Mouse (Mus musculus): ENCODE results near the gene Spryd4. TPM values are rescaled to one million over a fixed set of nuclear protein-coding genes. Genes with fewer than 3 reads are reported as not detected.
A peak's percentile ranks its signal among the peaks of the same experiment; 100 is the strongest.

Spryd4 gene
- polyA plus RNA-seq, 1 experiment from 2014 or later: 30.8 TPM

DNA sequence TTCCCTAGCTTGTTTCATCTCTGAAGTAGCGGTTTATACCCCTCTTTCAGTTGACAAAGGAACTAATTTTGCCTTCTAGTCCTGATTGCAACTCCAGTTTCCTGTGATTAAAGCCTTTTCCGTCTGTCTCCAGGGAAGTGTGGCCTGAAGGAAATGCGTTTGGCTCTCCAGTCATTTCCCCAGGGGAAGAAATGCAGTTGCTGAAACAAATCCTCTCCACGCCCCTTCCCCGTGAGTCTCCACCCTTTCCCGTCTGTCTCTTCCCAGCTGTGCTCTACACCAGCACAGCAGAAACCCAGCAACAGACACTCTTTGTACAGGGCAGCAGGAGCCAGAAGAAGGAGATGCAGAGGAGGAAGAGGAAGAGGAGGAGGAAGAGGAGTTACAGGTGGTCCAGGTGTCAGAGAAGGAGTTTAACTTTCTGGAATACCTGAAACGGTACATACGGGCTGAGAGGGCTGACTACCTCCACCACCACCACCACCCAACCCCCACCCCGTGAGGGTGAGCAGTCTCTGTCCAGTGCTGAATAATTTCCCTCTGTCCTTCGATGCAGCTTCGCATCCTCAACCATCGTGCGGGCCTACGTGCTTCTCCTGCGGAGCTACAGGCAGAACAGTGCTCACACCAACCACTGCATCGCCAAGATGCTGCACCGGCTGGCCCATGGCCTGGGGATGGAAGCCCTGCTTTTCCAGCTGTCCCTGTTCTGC lies 35.6 kb upstream of the Spryd4 start:
- Histone ChIP-seq H3K9me3 (ENCODE audit: control insufficient read depth, low read length) (no peaks in the 10 kb centered on the region), H3K27ac (replicated peaks; ENCODE audit: low read depth, low read length) (peak overlapping the region; percentile 45), H3K4me3 (ENCODE audit: low read depth, low read length) (no peak overlapping the region), H3K27me3 (replicated peaks; ENCODE audit: control insufficient read depth, insufficient read depth, low read length) (no peaks in the 10 kb centered on the region), H3K9ac (ENCODE audit: low read depth, low read length) (no peak overlapping the region), H3K4me1 (ENCODE audit: control insufficient read depth, insufficient read depth, low read length) (no peaks in the 10 kb centered on the region), H3K36me3 (ENCODE audit: control insufficient read depth, insufficient read depth, low read length) (peaks cover 98% of the 10 kb centered on the region), H3K4me2 (ENCODE audit: low read depth, low read length) (0 out of 2 replicates have a peak overlapping the region, but pooled peaks have one; percentile 15)
- 66% methylated on average over 16 of the region's 17 CpGs for WGBS
- peak; percentile 87 for DNase-seq (ENCODE audit: low spot score)
- ATAC-seq (ENCODE audit: low read depth): peak; percentile 66; the same call in 1 of the 2 replicates

- WGBS: 95% methylated on average over 15 of the region's 15 CpGs
- Histone ChIP-seq H3K9ac (ENCODE audit: low read depth, low read length) (no peak overlapping the region), H3K36me3 (ENCODE audit: control insufficient read depth, insufficient read depth, low read length) (peaks cover 92% of the 10 kb centered on the region), H3K4me1 (ENCODE audit: control insufficient read depth, insufficient read depth, low read length) (no peaks in the 10 kb centered on the region), H3K4me2 (ENCODE audit: low read depth, low read length) (no peak overlapping the region), H3K4me3 (ENCODE audit: low read depth, low read length) (no peak overlapping the region), H3K9me3 (ENCODE audit: control insufficient read depth, low read length) (no peaks in the 10 kb centered on the region), H3K27ac (replicated peaks; ENCODE audit: low read depth, low read length) (no peak overlapping the region), H3K27me3 (replicated peaks; ENCODE audit: control insufficient read depth, insufficient read depth, low read length) (no peaks in the 10 kb centered on the region)
- no peak for ATAC-seq (ENCODE audit: low read depth)
- DNase-seq (ENCODE audit: low spot score): no peak
Measured at GRCm38 (mm10) chr10:128244121-128244520, 32.5 kb upstream of the Spryd4 start.

- DNase-seq (ENCODE audit: low spot score) (peak; percentile 21), ATAC-seq (ENCODE audit: low read depth) (no peak)
- Histone ChIP-seq H3K4me3 (ENCODE audit: low read depth, low read length) (no peak overlapping the region), H3K36me3 (ENCODE audit: control insufficient read depth, insufficient read depth, low read length) (peaks cover 84% of the 10 kb centered on the region), H3K27me3 (replicated peaks; ENCODE audit: control insufficient read depth, insufficient read depth, low read length) (no peaks in the 10 kb centered on the region), H3K27ac (replicated peaks; ENCODE audit: low read depth, low read length) (no peak overlapping the region), H3K4me2 (ENCODE audit: low read depth, low read length) (no peak overlapping the region), H3K9me3 (ENCODE audit: control insufficient read depth, low read length) (no peaks in the 10 kb centered on the region), H3K9ac (ENCODE audit: low read depth, low read length) (no peak overlapping the region), H3K4me1 (ENCODE audit: control insufficient read depth, insufficient read depth, low read length) (peaks cover 2% of the 10 kb centered on the region; the same call in 1 of the 2 replicates)
- WGBS: 92% methylated on average over 8 of the region's 8 CpGs
Measured at GRCm38 (mm10) chr10:128243252-128243651, 31.6 kb upstream of the Spryd4 start.

GRCm38 (mm10) chr10:128240131-128240530 lies 28.5 kb upstream of the Spryd4 start:
- no peak overlapping the region for H3K4me3 ChIP-seq (ENCODE audit: low read depth, low read length)

DNA sequence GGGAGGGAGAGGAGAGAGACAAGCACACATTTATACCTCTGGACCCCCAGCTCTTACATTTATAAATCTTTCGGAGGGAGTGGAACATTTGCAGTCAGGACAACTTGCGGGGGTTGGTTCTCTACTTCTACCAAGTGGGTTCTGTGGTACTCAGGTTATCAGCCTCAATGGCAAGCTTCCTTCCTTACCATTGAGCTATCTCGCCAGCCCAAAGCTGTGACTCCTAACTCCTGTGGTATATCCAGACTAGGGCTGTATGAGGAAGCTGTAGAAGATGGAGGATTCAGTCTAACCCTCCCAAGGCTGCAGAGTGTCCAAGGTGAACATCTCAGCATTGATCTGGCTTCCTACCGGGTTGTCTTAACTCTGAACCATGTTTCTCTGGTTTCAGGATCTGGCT lies 27.5 kb upstream of the Spryd4 start:
- no peak for ATAC-seq (ENCODE audit: low read depth)
- Histone ChIP-seq H3K9ac (ENCODE audit: low read depth, low read length) (no peak overlapping the region; the same call in 1 of the 2 replicates), H3K36me3 (ENCODE audit: control insufficient read depth, insufficient read depth, low read length) (peaks cover 44% of the 10 kb centered on the region), H3K4me2 (ENCODE audit: low read depth, low read length) (no peak overlapping the region), H3K27me3 (replicated peaks; ENCODE audit: control insufficient read depth, insufficient read depth, low read length) (no peaks in the 10 kb centered on the region), H3K4me3 (ENCODE audit: low read depth, low read length) (no peak overlapping the region), H3K27ac (replicated peaks; ENCODE audit: low read depth, low read length) (no peak overlapping the region), H3K4me1 (ENCODE audit: control insufficient read depth, insufficient read depth, low read length) (peaks cover 19% of the 10 kb centered on the region), H3K9me3 (ENCODE audit: control insufficient read depth, low read length) (no peaks in the 10 kb centered on the region)
- DNase-seq (ENCODE audit: low spot score): no peak
- WGBS: 98% methylated on average over 4 of the region's 4 CpGs

More at GRCm38 (mm10) chr10:128240131-128240530, 28.5 kb upstream of the Spryd4 start:
- H3K9me3 ChIP-seq (ENCODE audit: control insufficient read depth, low read length): no peaks in the 10 kb centered on the region
- no peak overlapping the region for H3K9ac ChIP-seq (ENCODE audit: low read depth, low read length)
- no peaks in the 10 kb centered on the region for H3K27me3 ChIP-seq (replicated peaks; ENCODE audit: control insufficient read depth, insufficient read depth, low read length)
- 89% methylated on average over 18 of the region's 18 CpGs for WGBS
- peaks cover 53% of the 10 kb centered on the region for H3K36me3 ChIP-seq (ENCODE audit: control insufficient read depth, insufficient read depth, low read length)
- ATAC-seq (ENCODE audit: low read depth) (no peak), DNase-seq (ENCODE audit: low spot score) (no peak)
- H3K4me2 ChIP-seq (ENCODE audit: low read depth, low read length): no peak overlapping the region
- no peak overlapping the region for H3K27ac ChIP-seq (replicated peaks; ENCODE audit: low read depth, low read length)
- peaks cover 19% of the 10 kb centered on the region for H3K4me1 ChIP-seq (ENCODE audit: control insufficient read depth, insufficient read depth, low read length)

DNA sequence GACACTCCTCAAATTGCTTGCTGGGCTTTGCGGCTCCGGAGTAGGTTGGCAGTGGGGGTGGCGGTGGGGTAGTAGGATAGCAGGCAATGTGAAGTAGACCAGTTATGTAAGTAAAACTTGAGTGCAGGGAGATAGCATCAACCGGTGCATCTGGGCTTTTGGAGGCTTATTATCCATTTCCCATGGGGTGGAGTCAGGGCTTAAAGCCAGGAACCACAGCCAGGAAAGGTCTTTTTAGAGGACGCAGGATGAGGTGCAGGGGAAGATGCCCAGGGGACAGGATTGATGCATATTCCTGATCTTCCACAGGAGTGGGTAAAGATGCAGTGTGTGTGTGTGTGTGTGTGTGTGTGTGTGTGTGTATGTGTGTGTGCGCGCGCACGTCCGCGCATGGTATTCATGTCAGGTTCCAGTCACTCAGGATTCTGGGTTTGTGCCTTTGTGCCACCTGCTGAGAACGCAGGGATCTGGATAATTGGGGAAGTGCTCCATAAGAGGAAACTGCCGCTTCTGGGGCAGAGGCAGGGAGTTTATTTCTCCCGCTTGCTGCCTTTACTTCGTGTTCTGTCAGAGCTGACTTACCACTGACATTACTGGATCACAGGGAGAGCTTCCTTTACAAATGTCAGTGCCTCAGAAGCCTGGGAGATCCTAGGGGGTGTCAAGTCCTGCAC lies 26.3 kb upstream of the Spryd4 start:
- peak overlapping the region; percentile 33; the same call in 1 of the 2 replicates for H3K27ac ChIP-seq (replicated peaks; ENCODE audit: low read depth, low read length)
- H3K9ac ChIP-seq (ENCODE audit: low read depth, low read length): no peak overlapping the region
- ATAC-seq (ENCODE audit: low read depth): peak; percentile 54
- H3K9me3 ChIP-seq (ENCODE audit: control insufficient read depth, low read length): no peaks in the 10 kb centered on the region
- no peak overlapping the region for H3K4me2 ChIP-seq (ENCODE audit: low read depth, low read length)
- no peaks in the 10 kb centered on the region for H3K27me3 ChIP-seq (replicated peaks; ENCODE audit: control insufficient read depth, insufficient read depth, low read length)
- no peak overlapping the region for H3K4me3 ChIP-seq (ENCODE audit: low read depth, low read length)
- WGBS: 51% methylated on average over 11 of the region's 15 CpGs
- H3K36me3 ChIP-seq (ENCODE audit: control insufficient read depth, insufficient read depth, low read length): peaks cover 38% of the 10 kb centered on the region
- DNase-seq (ENCODE audit: low spot score): peak; percentile 68
- peaks cover 19% of the 10 kb centered on the region for H3K4me1 ChIP-seq (ENCODE audit: control insufficient read depth, insufficient read depth, low read length)

DNA sequence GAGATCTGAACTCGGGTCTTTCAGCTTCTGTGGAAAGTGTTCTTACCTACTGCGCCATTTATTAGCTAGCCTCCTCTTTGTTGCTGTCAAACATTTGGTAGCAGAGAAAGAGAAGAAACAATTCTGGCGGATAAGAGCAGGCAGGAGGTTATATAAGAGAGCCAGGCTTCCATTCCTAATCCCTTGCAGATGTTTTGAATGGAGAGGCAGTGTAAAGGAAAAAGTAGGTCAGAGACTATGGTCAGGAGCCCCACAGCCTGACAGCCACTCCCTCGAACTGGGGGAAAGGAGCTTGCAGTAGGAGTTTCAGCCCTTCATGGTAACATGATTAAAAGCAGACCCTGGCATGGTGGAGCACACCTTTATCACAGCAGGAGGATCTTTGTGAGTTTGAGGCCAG lies 24.7 kb upstream of the Spryd4 start:
- H3K9me3 ChIP-seq (ENCODE audit: control insufficient read depth, low read length): no peaks in the 10 kb centered on the region
- no peak overlapping the region for H3K4me2 ChIP-seq (ENCODE audit: low read depth, low read length)
- no peak overlapping the region for H3K4me3 ChIP-seq (ENCODE audit: low read depth, low read length)
- H3K27ac ChIP-seq (replicated peaks; ENCODE audit: low read depth, low read length): peak overlapping the region; percentile 56
- no peaks in the 10 kb centered on the region for H3K27me3 ChIP-seq (replicated peaks; ENCODE audit: control insufficient read depth, insufficient read depth, low read length)
- H3K36me3 ChIP-seq (ENCODE audit: control insufficient read depth, insufficient read depth, low read length): peaks cover 23% of the 10 kb centered on the region
- peaks cover 19% of the 10 kb centered on the region for H3K4me1 ChIP-seq (ENCODE audit: control insufficient read depth, insufficient read depth, low read length)
- 43% methylated on average over 4 of the region's 4 CpGs for WGBS
- DNase-seq (ENCODE audit: low spot score): peak; percentile 38
- no peak overlapping the region for H3K9ac ChIP-seq (ENCODE audit: low read depth, low read length)
- no peak for ATAC-seq (ENCODE audit: low read depth)

GRCm38 (mm10) chr10:128232420-128232985 lies 20.9 kb upstream of the Spryd4 start:
- peak; percentile 24 for ATAC-seq (ENCODE audit: low read depth)
- WGBS: under 1% methylated on average over 12 of the region's 14 CpGs

More at GRCm38 (mm10) chr10:128232420-128232985, 20.9 kb upstream of the Spryd4 start:
- Histone ChIP-seq H3K27ac (replicated peaks; ENCODE audit: low read depth, low read length) (peak overlapping the region; percentile 96), H3K9me3 (ENCODE audit: control insufficient read depth, low read length) (no peaks in the 10 kb centered on the region), H3K27me3 (replicated peaks; ENCODE audit: control insufficient read depth, insufficient read depth, low read length) (no peaks in the 10 kb centered on the region), H3K4me3 (ENCODE audit: low read depth, low read length) (peak overlapping the region; percentile 80), H3K9ac (ENCODE audit: low read depth, low read length) (peak overlapping the region; percentile 85), H3K36me3 (ENCODE audit: control insufficient read depth, insufficient read depth, low read length) (0 out of 2 replicates have a peak, but pooled peaks cover 6% of the 10 kb centered on the region), H3K4me2 (ENCODE audit: low read depth, low read length) (peak overlapping the region; percentile 85), H3K4me1 (ENCODE audit: control insufficient read depth, insufficient read depth, low read length) (peaks cover 14% of the 10 kb centered on the region)
- peak; percentile 95 for DNase-seq (ENCODE audit: low spot score)
